Mouse (Mus musculus) midbrain, postnatal 0 days (tissue): ENCODE results near the gene Cilp. TPM values are rescaled to one million over a fixed set of nuclear protein-coding genes. Genes with fewer than 3 reads are reported as not detected.
"Not testable (repeated sequence)": the region's sequence is repeated elsewhere in the genome, so short reads cannot be mapped to it uniquely, and the experiment has no call there.

Experiments
- ATAC-seq: fragments of 200-750 bp; cut with Nextera tagmentation; 2 replicates; pipeline ENCODE4 v1.8.0; 2017; ENCODE audit warnings: moderate number of reproducible peaks, mild to moderate bottlenecking, moderate TSS enrichment, moderate library complexity; ENCODE audit not compliant: low FRiP score
- DNase-seq: peaks from one replicate; pipeline ENCODE4 v3.0.0-alpha.2; 2015; ENCODE audit warnings: low spot score
- H3K27ac ChIP-seq: fragments of 300-500 bp; sonication (generic); 2 replicates; pipeline ENCODE4 v1.5.1; 2014; ENCODE audit warnings: low read depth, mild to moderate bottlenecking, low read length, mixed read lengths
- H3K27me3 ChIP-seq: fragments of 300-500 bp; sonication (generic); 2 replicates; pipeline ENCODE4 v1.6.1; 2014; ENCODE audit warnings: low read length, control low read depth, mixed read lengths; ENCODE audit not compliant: insufficient read depth
- H3K36me3 ChIP-seq: fragments of 300-500 bp; sonication (generic); 2 replicates; pipeline ENCODE4 v1.6.1; 2014; ENCODE audit warnings: low read length, control low read depth, mixed read lengths; ENCODE audit not compliant: insufficient read depth
- H3K4me1 ChIP-seq: fragments of 300-500 bp; sonication (generic); 2 replicates; pipeline ENCODE4 v1.6.1; 2014; ENCODE audit warnings: mild to moderate bottlenecking, control low read depth, antibody characterized with exemption, low read length, mixed read lengths; ENCODE audit not compliant: insufficient read depth
- H3K4me2 ChIP-seq: fragments of 300-500 bp; sonication (generic); 2 replicates; pipeline ENCODE4 v1.6.1; 2014; ENCODE audit warnings: low read depth, mild to moderate bottlenecking, low read length, mixed read lengths; ENCODE audit not compliant: poor library complexity, severe bottlenecking
- H3K4me3 ChIP-seq: fragments of 300-500 bp; sonication (generic); 2 replicates; pipeline ENCODE4 v1.5.1; 2014; ENCODE audit warnings: low read depth, mild to moderate bottlenecking, low read length, moderate library complexity
- H3K9ac ChIP-seq: fragments of 300-500 bp; sonication (generic); replicated peaks from 2 replicates; pipeline ENCODE4 v1.6.1; 2014; ENCODE audit warnings: mild to moderate bottlenecking, low read length, moderate library complexity, mixed read lengths; ENCODE audit not compliant: poor library complexity, severe bottlenecking
- H3K9me3 ChIP-seq: fragments of 300-500 bp; sonication (generic); 2 replicates; pipeline ENCODE4 v1.6.1; 2016; ENCODE audit warnings: low read length, control low read depth
- CTCF ChIP-seq: IDR thresholded peaks from 2 replicates; pipeline ENCODE4 v1.5.1; 2016; ENCODE audit warnings: antibody characterized with exemption, mild to moderate bottlenecking
- WGBS: fragments of 180-500 bp; shearing (Covaris S2); extraction: QIAGEN DNeasy Blood & Tissue Kit; methylation state at CpG from one replicate; pipeline ENCODE4 v1.1.7; 2014; 5-methylcytosine and 5-hydroxymethylcytosine counted together
- polyA plus RNA-seq: library from polyadenylated mRNA; unstranded; fragments of >200 nt; fragmentation: Nextera tagmentation; extraction: Ambion mirVana; gene quantifications from 2 replicates; pipeline ENCODE4 v1.2.1, GENCODE M21; 2015
- total RNA-seq: library from RNA; depleted of rRNA; stranded (reverse); fragments of >200 nt; gene quantifications from 2 replicates; pipeline ENCODE4 v1.2.3, GENCODE M21; 2014

The Cilp gene
- total and polyA plus RNA-seq, 2 experiments from 2014 or later = 0.15 to 0.60 TPM

DNA sequence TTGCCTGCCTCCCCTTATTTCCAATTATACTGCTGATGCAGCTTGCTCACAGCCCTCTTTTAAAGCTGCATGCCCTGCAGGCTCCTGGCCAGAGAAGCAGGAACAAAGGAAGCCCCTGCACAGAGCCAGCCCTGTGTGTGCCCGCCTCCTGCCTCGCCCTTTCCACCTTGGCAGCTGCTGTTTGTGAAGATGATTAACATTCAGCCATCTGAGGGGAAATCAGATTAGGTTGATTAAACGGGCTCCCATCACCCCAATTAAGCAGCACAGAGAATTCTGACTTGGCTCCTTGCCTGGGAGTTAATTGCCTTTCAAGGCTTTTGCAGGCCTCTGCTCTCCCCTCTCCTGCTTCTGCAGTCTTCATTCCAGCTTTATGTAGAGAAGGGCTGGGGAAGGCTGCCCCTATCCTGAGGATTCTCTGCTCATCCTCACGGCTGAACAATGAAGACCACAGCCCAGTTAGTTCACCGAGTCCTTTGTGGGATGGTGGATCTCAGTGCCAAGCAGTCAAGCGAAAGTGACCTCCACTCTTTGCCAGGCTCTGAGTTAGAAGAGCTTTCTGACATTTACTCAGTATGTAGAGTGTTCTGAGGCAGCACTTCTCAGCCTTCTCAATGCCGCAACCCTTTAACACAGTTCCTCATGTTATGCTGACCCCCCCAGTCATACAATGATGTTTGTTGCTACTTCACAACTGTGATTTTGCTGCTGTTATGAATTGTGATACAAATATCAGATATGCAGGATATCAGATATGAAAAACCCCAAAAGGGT lies 2.9 kb downstream of the Cilp start:
- WGBS = 27% methylated on average over 7 of the region's 7 CpGs
- Histone ChIP-seq H3K9ac (no peak overlapping the region), H3K36me3 (no peaks in the 10 kb centered on the region)

DNA sequence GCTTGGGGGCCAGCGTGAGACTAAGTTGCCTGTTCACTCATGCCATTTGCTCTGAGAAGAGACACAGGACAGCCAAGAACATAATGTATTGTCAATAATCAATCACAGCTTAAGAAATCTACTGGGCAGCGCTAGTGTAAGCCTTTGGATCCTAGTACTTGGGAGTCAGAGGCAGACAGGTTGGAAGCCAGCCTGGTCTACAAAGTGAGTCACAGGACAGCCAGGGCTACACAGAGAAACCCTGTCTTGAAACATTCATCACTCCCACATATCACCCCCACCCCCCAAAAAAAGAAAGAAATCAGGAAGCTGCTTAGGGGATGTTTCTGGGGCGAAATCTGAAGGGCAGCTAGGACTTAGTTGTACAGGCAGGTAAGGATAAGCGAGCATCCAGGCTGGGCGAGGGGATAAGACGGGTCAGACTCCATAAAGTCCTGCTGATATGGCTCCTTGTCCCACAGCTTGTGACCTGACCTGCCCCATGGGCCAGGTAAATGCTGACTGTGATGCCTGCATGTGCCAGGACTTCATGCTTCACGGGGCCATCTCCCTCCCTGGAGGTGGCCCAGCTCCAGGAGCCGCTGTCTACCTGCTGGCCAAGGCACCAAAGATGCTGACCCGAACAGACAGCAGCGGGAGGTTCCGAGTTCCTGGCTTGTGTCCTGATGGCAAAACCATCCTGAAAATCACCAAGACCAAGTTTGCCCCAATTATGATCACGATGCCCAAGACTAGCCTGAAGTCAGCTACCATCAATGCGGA lies 8.2 kb downstream of the Cilp start:
- Histone ChIP-seq H3K9ac (no peak overlapping the region), H3K4me2 (no peak overlapping the region), H3K9me3 (no peaks in the 10 kb centered on the region), H3K27me3 (no peaks in the 10 kb centered on the region), H3K36me3 (no peaks in the 10 kb centered on the region), H3K4me3 (no peak overlapping the region), H3K27ac (no peak overlapping the region), H3K4me1 (no peaks in the 10 kb centered on the region)
- DNase-seq (no peak), ATAC-seq (no peak)
- TF ChIP-seq CTCF = no peak
- WGBS = 86% methylated on average over 13 of the region's 13 CpGs

More for the DNA sequence above, 2.9 kb downstream of the Cilp start:
- TF ChIP-seq CTCF = no peak
- DNase-seq (peak; percentile 96), ATAC-seq (no peak)
- H3K4me2 ChIP-seq = no peak overlapping the region
- 0 out of 2 replicates have a peak, but pooled peaks cover 5% of the 10 kb centered on the region for H3K4me1 ChIP-seq
- H3K27ac ChIP-seq = peak overlapping the region; percentile 74
- H3K4me3 ChIP-seq = no peak overlapping the region
- H3K27me3 ChIP-seq = no peaks in the 10 kb centered on the region
- no peaks in the 10 kb centered on the region for H3K9me3 ChIP-seq

DNA sequence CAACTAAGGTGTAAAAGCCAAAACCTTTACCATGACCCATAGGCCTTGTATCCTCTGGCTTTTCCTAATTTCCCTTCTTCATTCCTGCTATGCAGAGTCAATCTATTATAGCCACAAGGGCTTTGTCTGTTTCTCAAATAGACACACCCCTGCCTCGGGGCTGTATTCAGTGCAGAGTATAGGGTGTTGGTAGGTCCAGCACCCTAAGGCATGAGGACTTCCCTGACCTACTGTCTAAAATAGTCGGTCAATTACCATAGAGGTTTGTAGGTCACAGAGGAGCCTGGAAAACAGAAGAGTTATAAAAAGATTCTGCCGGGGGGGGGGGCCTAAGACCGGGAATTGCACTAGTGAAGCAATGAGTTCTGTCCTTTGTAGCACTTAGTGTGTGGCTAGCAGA lies 8.9 kb downstream of the Cilp start:
- no peak for DNase-seq
- no peaks in the 10 kb centered on the region for H3K27me3 ChIP-seq
- no peaks in the 10 kb centered on the region for H3K36me3 ChIP-seq
- no peaks in the 10 kb centered on the region for H3K9me3 ChIP-seq
- H3K4me2 ChIP-seq = no peak overlapping the region
- no peak overlapping the region for H3K27ac ChIP-seq
- no peak overlapping the region for H3K9ac ChIP-seq
- ATAC-seq = no peak
- 78% methylated on average over 4 of the region's 4 CpGs for WGBS
- no peaks in the 10 kb centered on the region for H3K4me1 ChIP-seq
- H3K4me3 ChIP-seq = no peak overlapping the region
- TF ChIP-seq CTCF = no peak

DNA sequence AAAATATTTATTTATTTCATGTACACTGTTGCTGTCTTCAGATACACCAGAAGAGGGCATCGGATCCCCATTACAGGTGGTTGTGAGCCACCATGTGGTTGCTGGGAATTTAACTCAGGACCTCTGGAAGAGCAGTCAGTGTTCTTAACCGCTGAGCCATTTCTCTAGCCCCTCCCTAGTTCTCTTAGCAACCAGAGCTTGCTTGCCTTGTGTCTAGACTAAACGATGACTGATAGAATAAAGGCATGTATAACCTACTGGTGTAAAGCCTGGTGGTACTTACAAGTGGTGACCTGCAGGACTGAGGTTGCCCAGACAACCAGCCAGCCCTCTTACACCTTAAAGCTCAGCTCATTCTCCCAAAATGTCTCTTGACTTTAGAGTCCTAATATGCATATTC lies 9.9 kb downstream of the Cilp start:
- H3K4me2 ChIP-seq, DNase-seq, ATAC-seq, H3K36me3 ChIP-seq, H3K27me3 ChIP-seq, H3K27ac ChIP-seq, H3K4me3 ChIP-seq, H3K9me3 ChIP-seq, H3K4me1 ChIP-seq, H3K9ac ChIP-seq: not testable (repeated sequence)
- 61% methylated on average over 3 of the region's 3 CpGs for WGBS

DNA sequence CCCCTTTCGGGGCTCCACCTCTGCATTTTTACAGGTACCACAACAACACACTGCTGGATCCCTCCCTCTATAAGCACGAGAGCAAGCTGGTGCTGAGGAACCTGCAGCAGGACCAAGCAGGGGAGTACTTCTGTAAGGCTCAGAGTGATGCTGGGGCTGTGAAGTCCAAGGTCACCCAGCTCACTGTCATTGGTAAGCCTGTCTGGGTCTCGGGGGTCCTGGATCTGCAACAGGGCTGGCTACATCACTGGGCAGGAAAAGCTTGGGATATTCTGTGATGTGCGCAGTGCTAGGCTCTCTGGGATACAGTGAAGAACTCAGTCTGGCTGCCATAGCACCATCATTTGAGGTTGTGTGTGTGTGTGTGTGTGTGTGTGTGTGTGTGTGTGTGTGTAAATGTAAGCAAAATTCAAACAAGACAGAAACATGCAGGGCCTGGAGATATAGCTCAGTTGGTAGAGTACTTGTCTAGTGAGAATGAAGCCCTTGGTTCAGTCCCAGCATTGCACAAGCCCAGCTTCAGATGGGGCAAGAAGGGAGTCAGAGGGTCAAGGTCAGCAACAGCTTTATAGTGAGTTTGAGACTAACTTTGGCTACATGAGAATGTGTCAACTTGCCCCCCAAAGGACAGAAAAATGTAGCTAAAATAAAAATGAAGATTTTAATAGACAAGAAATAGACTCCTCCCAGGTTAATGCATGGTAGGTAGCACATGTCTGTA lies 11.0 kb downstream of the Cilp start:
- Histone ChIP-seq H3K4me2 (no peak overlapping the region), H3K27ac (no peak overlapping the region), H3K9ac (no peak overlapping the region), H3K4me1 (no peaks in the 10 kb centered on the region), H3K27me3 (no peaks in the 10 kb centered on the region), H3K9me3 (no peaks in the 10 kb centered on the region), H3K36me3 (no peaks in the 10 kb centered on the region), H3K4me3 (no peak overlapping the region)
- DNase-seq (no peak), ATAC-seq (no peak)
- TF ChIP-seq CTCF = no peak
- WGBS = 91% methylated on average over 4 of the region's 4 CpGs
